Mouse (Mus musculus) retina, embryonic 14.5 days (tissue): Measurements from ENCODE around the gene Gm29094.
"Not testable (repeated sequence)": the region's sequence is repeated elsewhere in the genome, so short reads cannot be mapped to it uniquely, and the experiment has no call there.

Experiments used
- DNase-seq: peaks from one replicate; pipeline ENCODE4 v3.0.0-alpha.2; 2015; ENCODE audit warnings: low spot score

Gene Gm29094

DNA sequence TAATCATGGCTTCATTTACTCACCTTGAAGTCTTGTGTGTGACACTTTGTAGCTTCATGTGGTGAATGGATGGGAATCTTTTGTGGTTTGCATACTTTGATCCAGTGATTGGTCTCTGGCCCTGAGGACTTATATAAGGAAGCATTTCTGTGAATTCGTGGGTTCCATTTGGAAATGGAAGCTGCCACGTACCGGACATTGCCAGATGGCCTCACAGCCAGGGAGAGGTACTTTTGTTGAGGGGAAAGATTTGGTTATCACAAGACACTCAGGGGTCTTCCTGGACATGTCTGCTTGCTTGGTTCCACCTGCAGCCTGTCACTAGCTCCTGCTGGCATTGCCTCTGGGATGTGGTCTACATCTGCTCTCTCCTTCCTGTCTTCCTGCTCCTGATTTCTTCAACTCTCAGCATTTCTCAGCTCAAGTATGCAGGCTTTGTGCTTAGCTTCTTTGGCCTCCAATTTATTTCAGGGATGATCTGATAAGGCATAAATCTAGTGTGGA, 41.4 kb downstream of the Gm29094 start:
- not testable (repeated sequence) for DNase-seq

DNA sequence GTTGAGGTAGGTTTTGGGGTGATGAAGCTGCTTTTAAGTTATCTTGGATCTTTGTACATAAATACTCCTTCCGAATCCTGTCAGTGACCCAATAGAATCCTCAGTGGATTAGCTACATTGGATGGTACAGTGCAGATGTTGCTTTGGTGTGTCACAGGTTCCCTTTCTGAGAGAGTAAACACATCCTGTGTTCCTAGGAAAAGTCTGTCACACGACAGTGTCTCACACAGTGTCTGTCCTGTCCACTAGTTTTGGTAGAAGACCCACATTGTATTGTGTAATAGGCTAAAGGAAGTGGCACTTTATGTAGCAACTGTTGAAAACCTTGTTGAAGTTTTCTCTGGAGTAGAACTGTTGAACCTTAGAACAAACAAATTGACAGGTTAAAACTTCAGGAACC, 54.2 kb downstream of the Gm29094 start:
- no peak for DNase-seq

DNA sequence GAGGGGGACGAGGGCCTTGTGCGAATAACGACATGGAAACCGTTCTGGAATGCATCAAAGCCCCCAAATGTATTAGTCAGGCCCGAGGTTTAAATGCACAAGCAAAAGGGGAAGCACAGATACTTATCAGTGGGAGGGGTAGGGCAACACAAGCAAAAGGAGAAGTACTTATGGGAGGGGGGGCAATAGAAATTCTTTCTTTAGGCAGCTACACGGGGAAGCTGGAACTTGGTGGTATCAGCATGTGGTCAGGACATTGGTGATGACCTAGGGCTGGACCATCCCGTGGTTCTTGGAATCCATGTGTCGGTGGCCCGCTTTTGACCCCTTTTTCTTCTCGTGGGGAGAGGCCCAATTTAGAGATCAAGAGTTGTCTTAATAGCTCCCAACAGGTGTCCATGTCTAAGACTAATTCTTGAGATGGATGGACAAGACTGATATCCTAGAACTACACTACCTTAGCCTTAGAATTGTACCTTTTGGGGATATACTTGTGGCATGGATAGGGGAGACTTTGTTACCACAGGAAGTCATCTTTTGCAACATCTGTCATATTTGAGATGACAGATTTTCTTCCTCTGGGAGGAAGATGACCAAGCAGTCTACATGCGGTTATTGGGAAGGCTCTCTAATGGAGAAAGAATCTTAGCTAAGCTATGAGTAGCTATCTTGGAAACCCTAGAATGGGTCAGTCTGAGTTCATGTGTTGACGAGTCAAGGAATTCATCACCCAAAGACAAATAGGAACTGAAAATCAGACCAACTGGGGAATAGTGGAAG, 57.6 kb downstream of the Gm29094 start:
- no peak for DNase-seq

DNA sequence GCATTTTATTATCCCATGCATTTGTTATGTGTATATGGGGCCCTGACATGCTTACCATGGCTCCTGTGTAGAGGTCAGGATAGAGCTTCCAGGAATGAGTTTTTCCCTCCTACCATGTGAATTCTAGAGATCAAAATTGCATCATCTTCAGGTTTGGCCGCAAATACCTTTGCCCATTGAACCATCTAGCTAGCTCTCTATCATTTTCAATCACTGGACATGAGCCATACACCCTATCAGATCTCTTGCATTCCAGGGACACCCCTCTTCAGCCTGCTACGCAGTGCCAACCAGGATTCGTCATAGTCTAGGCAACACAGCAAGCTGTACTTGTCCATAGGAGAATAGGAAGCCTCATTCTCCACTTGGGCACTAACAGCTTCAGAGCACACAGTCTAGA, 64.8 kb downstream of the Gm29094 start:
- DNase-seq: no peak

DNA sequence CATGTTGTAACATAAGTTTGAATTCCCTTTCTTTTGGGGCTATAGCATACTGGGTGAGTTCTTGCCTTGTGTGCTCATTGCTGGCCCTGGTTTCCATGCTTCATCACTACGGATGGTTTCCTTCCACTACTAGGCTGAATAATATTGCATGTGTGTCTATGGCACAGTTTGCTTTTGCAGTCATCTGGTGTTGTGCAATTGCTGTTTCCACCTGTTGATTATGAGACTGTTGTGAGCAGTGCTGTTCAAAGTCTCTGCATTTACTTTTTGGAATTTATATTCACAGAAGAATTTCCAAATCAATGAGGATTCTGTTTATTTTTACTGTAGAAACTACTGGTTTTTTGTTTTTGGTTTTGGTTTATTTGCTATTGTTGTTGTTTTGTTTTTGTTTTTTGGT, 65.4 kb downstream of the Gm29094 start:
- no peak for DNase-seq
